Mouse (Mus musculus) embryonic facial prominence, embryonic 12.5 days (tissue): ENCODE data around the gene Gli1. TPM values are rescaled to one million over a fixed set of nuclear protein-coding genes. Genes with fewer than 3 reads are reported as not detected.

Source experiments
- ATAC-seq: fragments of 200-750 bp; cut with Nextera tagmentation; 2 replicates; pipeline ENCODE4 v1.8.0; 2017; ENCODE audit not compliant: insufficient number of reproducible peaks, insufficient read depth, low FRiP score, low TSS enrichment
- H3K27ac ChIP-seq: fragments of 300-500 bp; sonication (generic); 2 replicates; pipeline ENCODE4 v1.5.1; 2016; ENCODE audit warnings: mild to moderate bottlenecking
- H3K27me3 ChIP-seq: fragments of 300-500 bp; sonication (generic); 2 replicates; pipeline ENCODE4 v1.6.1; 2016; ENCODE audit warnings: mild to moderate bottlenecking, moderate library complexity
- H3K36me3 ChIP-seq: fragments of 300-500 bp; sonication (generic); 2 replicates; pipeline ENCODE4 v1.6.1; 2016; ENCODE audit warnings: mild to moderate bottlenecking
- H3K4me1 ChIP-seq: fragments of 300-500 bp; sonication (generic); 2 replicates; pipeline ENCODE4 v1.6.1; 2016
- H3K4me2 ChIP-seq: fragments of 300-500 bp; sonication (generic); replicated peaks from 2 replicates; pipeline ENCODE4 v1.6.1; 2016; ENCODE audit warnings: mild to moderate bottlenecking, moderate library complexity
- H3K4me3 ChIP-seq: fragments of 300-500 bp; sonication (generic); 2 replicates; pipeline ENCODE4 v1.5.1; 2016; ENCODE audit warnings: mild to moderate bottlenecking
- H3K9ac ChIP-seq: fragments of 300-500 bp; sonication (generic); 2 replicates; pipeline ENCODE4 v1.6.1; 2016; ENCODE audit warnings: mild to moderate bottlenecking, moderate library complexity
- H3K9me3 ChIP-seq: fragments of 300-500 bp; sonication (generic); 2 replicates; pipeline ENCODE4 v1.6.1; 2016; ENCODE audit warnings: mild to moderate bottlenecking, moderate library complexity
- WGBS: fragments of 180-500 bp; shearing (Covaris S2); methylation state at CpG from one replicate; pipeline ENCODE4 v1.1.7; 2016; 5-methylcytosine and 5-hydroxymethylcytosine counted together
- polyA plus RNA-seq: library from polyadenylated mRNA; unstranded; fragments of >200 nt; fragmentation: Nextera tagmentation; extraction: Ambion mirVana; gene quantifications from 2 replicates; pipeline ENCODE4 v1.2.1, GENCODE M21; 2016

The Gli1 gene
- polyA plus RNA-seq, 1 experiment from 2014 or later: 15.5 TPM

- Histone ChIP-seq H3K27ac (no peak overlapping the region), H3K9ac (no peak overlapping the region), H3K4me1 (peaks cover 10% of the 10 kb centered on the region), H3K9me3 (no peaks in the 10 kb centered on the region), H3K36me3 (peaks cover 88% of the 10 kb centered on the region), H3K27me3 (no peaks in the 10 kb centered on the region), H3K4me3 (no peak overlapping the region), H3K4me2 (no peak overlapping the region)
- 91% methylated on average over 15 of the region's 16 CpGs for WGBS
- ATAC-seq: no peak
These were observed 44.5 kb downstream of the Gli1 start for GRCm38 (mm10) chr10:127297015-127297871.

DNA sequence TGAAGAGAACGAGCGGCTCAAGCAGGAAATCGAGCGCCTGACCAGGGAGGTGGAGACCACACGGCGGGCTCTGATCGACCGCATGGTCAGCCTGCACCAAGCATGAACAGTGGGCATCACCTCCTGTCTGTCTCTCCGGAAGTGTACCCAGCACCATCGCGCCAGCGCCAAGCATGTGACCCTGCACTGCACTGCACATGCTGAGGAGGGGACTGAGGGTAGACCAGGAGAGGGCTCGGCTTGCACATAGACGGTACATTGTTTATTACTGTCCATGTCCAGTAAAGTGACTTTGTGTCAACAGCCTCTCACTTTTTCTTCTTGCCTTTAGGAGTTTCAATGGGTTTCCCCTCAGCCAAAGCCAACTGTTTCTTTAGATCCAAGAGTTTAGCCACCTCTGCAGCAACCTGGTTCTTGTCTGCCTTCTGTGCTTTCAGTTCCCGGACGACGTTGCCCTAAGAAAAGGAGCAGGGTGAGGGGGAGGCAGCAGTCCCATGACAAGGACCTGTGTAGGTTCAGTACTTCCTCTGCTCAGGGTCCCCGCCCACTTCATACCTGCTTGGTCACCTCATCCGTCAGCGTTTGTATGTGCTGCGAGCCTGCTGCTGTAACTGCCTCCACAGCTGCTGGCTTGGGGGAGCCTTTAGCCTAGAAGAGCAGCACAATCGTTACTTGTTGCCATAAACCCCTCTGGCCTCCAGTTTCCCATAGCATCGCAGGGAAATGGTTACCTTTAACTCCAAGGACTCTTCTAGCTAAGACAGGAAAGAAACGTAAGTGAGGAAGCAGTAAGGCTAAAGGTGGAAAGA, 45.6 kb downstream of the Gli1 start:
- no peak overlapping the region for H3K9ac ChIP-seq
- no peak for ATAC-seq
- H3K27me3 ChIP-seq: no peaks in the 10 kb centered on the region
- H3K4me3 ChIP-seq: no peak overlapping the region
- 91% methylated on average over 24 of the region's 24 CpGs for WGBS
- peaks cover 20% of the 10 kb centered on the region for H3K4me1 ChIP-seq
- no peak overlapping the region for H3K27ac ChIP-seq
- no peak overlapping the region for H3K4me2 ChIP-seq
- H3K36me3 ChIP-seq: peaks cover 77% of the 10 kb centered on the region
- no peaks in the 10 kb centered on the region for H3K9me3 ChIP-seq

DNA sequence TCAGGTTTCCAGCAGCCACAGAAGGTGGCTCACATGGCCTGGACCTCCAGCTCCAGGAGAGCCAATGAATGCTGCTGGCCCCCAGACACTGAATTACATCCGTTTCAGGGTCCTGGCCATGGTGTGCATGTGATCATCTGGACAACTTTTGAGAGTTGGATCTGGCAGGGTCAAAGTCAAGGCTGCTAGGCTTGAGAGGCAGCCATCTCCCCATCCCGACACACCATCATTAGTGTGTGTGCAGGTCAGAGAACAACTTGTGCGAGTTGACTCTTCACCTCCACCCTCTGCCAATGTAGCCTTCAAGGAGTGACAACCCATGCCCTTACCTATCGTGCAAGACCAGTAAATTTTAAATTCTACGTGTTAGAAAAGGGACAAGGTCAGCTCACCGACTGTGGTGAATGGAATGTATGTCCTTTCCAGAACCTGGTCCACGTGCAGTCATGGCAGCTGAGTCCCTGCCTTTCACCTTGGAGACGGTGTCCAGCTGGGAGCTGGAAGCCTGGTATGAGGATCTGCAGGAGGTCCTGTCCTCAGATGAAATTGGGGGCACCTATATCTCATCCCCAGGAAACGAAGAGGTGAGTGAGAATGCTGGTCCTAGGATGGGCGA, 46.8 kb downstream of the Gli1 start:
- WGBS: 91% methylated on average over 10 of the region's 10 CpGs
- no peak for ATAC-seq
- H3K9ac ChIP-seq: no peak overlapping the region
- no peak overlapping the region for H3K27ac ChIP-seq
- no peaks in the 10 kb centered on the region for H3K27me3 ChIP-seq
- H3K36me3 ChIP-seq: peaks cover 67% of the 10 kb centered on the region
- no peak overlapping the region for H3K4me2 ChIP-seq
- peaks cover 21% of the 10 kb centered on the region for H3K4me1 ChIP-seq
- H3K4me3 ChIP-seq: no peak overlapping the region
- H3K9me3 ChIP-seq: no peaks in the 10 kb centered on the region

DNA sequence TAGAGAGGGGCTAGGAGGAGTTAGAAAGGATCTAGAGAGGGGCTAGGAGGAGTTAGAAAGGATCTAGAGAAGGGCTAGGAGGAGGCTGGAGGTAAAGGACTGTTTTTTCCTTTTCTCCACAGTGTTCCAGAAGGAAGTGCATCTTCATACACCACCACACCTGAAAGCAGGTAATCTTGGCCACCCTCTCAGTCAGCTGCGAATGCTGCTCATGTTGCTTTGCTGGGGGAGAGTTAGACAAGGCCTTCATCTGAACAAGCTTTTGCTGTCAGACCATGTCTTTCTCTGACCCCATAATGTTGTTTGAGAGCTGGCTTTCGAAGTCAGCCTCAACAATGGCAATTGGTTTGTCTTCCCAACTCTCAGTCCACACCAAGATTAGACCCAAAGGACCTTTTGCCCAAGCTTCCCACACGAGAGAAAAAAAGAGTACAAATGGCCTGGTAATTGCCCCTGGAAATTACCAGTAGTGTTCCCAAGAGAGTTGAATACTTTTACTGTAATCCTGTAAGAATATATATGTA, 48.1 kb downstream of the Gli1 start:
- Histone ChIP-seq H3K4me3 (no peak overlapping the region), H3K27ac (no peak overlapping the region), H3K27me3 (no peaks in the 10 kb centered on the region), H3K4me2 (no peak overlapping the region), H3K4me1 (peaks cover 28% of the 10 kb centered on the region), H3K36me3 (peaks cover 54% of the 10 kb centered on the region), H3K9me3 (no peaks in the 10 kb centered on the region), H3K9ac (no peak overlapping the region)
- no peak for ATAC-seq
- WGBS: 81% methylated on average over 3 of the region's 3 CpGs

DNA sequence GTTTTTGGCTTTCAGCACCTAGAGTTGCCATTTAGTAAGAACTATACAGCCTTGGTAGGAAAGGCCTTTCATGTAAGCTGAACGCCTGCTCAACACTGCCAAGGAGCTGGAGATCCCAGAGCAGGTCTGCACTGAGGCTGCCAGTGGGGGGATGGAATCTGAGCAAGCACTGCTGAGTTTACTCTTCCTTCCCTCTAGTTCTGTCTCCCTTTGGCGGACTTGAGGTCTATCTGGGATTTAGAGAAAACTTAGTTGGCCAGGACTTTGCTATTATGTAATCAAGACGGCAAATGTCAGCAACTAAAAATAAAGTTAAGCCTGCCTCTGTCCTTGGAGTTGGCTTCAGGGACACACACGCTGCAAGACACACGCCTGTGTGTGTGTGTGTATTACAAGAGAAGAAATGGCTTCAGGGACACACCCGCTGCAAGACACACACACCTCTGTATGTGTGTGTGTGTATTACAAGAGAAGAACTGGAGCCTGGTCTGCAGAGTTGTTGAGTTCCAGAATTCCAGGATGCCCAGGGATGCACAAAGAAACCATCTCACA, 48.7 kb downstream of the Gli1 start:
- H3K27ac ChIP-seq: no peak overlapping the region
- H3K27me3 ChIP-seq: no peaks in the 10 kb centered on the region
- 86% methylated on average over 6 of the region's 6 CpGs for WGBS
- H3K9ac ChIP-seq: peak overlapping the region; percentile 7; the same call in 1 of the 2 replicates
- no peak for ATAC-seq
- H3K9me3 ChIP-seq: no peaks in the 10 kb centered on the region
- no peak overlapping the region for H3K4me3 ChIP-seq
- H3K36me3 ChIP-seq: peaks cover 53% of the 10 kb centered on the region
- peaks cover 28% of the 10 kb centered on the region for H3K4me1 ChIP-seq
- H3K4me2 ChIP-seq: no peak overlapping the region

DNA sequence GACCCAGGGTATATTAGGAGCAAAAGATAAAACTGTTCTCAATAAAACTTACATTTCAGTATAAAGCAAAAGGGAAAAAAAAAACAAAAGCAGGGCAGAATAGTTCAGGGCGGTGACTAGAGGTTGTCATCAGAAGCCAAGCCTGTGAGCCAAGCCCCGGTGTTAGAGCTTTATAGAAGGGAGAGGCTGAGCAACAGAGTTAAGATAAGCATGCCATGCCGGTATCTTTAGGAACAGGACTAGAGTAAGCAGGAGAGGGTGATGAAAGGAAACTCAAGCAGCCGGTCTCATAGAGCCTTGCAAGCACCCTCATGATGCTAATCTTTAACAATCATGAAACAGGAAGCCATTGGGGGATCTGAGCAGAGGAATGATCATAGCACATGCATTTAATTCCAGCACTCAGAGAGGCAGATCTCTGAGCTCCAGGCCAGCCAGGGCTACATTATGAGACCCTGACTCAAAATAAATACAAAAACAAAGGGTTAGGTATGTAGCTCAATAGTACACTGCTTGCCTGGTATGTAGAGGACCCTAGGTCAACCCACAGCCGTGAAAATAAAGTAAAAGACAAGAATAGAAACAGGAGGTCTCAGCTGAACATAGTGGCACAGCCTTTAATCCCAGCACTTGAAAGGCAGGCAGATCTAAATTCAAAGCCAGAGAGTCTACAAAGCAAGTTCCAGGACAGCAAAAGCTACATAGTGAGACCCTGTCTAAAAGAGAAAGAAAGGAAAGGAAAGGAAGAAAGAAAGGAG, 49.7 kb downstream of the Gli1 start:
- H3K4me2 ChIP-seq: peak overlapping the region; percentile 91
- no peaks in the 10 kb centered on the region for H3K9me3 ChIP-seq
- peaks cover 37% of the 10 kb centered on the region for H3K4me1 ChIP-seq
- H3K27ac ChIP-seq: no peak overlapping the region; the same call in 1 of the 2 replicates
- H3K9ac ChIP-seq: peak overlapping the region; percentile 46; the same call in 1 of the 2 replicates
- H3K27me3 ChIP-seq: no peaks in the 10 kb centered on the region
- WGBS: 54% methylated on average over 5 of the region's 5 CpGs
- peak overlapping the region; percentile 63 for H3K4me3 ChIP-seq
- ATAC-seq: no peak
- peaks cover 45% of the 10 kb centered on the region for H3K36me3 ChIP-seq

DNA sequence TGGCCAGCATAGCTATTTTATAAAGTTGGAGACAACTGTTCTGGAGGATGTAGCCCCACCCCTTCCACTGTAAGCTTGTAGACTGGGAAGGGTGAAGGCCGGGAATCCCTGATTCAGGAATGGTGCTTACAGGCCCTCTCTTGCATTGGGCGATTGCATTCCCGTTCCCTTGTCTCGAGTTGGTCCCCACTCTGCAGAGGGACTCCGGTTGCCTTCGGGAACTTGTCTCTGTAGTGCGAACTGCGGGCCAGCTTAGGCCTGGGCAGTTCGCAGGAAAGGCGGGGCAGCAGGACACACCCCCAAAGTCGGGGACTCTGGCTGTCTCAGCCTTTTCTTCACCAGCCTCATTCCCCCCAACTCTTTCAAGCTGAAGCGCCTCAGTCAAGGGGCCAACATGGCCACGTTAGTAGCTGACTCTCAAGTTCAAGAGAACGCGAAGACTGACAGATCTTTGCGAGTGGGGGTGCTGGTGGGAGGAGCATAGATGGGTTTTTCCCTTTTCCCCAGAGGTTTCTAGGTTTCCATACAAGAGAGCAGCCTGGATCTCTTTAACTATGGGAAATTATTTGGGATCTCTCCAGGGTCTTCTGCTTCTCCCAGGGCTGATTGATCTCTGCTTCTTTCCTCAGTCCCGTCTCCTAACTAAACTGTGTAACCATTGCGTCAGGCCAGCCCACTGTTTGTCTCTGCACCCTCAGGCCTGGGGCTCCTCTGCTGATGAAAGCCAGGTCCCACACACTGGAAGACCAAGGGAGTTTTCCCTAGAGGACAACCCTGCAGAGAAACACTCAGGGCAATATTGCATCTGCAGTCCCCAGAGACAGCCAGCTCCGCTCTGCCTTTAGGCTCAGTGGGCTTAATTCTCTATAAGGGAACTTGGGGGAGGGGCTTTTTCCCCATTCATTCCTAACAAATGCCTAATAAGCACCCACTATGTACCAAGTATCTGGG, 50.6 kb downstream of the Gli1 start:
- peaks cover 45% of the 10 kb centered on the region for H3K4me1 ChIP-seq
- no peaks in the 10 kb centered on the region for H3K27me3 ChIP-seq

DNA sequence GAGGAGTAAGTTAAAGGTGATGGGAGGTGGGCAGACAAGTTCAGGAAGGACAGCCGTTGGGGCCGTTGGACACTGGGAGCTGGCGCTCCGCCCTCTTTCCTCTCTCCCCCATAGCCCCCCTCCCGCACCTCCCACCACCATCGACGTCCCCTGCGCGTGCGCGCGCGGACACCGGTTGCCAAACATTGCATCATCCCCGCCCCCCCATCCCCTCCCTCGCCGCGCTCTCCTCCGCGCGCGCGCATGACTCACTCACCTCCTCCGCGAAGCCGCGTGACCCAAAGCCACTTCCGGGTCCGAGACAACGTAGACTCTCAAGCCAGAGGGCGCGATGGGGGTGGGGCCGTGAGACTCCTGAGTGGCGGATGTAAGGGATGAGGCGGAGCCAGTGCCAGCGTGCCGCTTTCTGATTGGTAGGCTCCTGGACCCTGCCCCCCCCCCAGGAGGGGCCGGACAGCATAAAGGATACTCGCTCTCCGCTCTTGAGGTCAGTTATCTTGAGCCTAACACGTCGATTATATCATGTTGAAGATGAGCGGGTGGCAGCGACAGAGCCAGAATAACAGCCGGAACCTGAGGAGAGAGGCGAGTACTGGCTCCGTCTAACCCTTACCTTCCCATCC, 51.4 kb downstream of the Gli1 start:
- under 1% methylated on average over 34 of the region's 47 CpGs for WGBS
- peaks cover 45% of the 10 kb centered on the region for H3K36me3 ChIP-seq
- H3K4me1 ChIP-seq: peaks cover 53% of the 10 kb centered on the region

More for the DNA sequence above, 50.6 kb downstream of the Gli1 start:
- ATAC-seq: peak; percentile 30
- Histone ChIP-seq H3K9me3 (no peaks in the 10 kb centered on the region), H3K27ac (peak overlapping the region; percentile 99), H3K4me3 (peak overlapping the region; percentile 63), H3K9ac (peak overlapping the region; percentile 46), H3K36me3 (peaks cover 45% of the 10 kb centered on the region), H3K4me2 (peak overlapping the region; percentile 91)
- 3% methylated on average over 19 of the region's 19 CpGs for WGBS

DNA sequence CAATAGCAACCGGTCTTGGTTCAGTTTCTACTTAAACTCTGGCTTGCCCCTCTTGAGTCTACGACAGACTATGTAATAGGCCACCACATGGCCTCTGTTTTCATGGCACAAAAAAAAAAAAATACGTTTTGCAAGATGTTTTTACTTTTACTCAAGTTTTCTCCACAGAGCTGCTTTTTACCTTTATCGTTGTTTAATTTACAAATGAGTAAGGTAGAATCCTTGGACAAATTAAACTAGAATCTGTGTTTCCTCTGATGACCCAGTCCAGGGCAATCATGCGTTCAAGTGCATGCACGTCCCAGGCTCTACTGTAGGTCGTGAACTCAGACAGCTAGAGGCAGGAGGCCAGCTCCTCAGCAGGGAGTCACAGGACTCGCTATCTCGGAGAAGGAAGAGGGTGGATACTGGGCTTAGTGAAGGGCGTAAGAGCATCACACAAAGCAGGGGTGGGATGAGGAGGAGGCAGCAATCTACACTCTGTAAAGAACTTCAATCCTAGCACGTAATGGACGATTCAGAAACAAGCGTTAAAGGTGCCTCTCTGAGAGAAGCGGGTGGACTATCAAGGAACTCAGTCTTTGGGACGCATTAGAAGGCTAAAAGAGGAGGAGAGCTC, 52.1 kb downstream of the Gli1 start:
- Histone ChIP-seq H3K4me2 (peak overlapping the region; percentile 91), H3K27me3 (no peaks in the 10 kb centered on the region), H3K4me1 (peaks cover 60% of the 10 kb centered on the region), H3K9me3 (no peaks in the 10 kb centered on the region), H3K9ac (peak overlapping the region; percentile 46), H3K27ac (peak overlapping the region; percentile 99), H3K4me3 (peak overlapping the region; percentile 63), H3K36me3 (peaks cover 45% of the 10 kb centered on the region)
- WGBS: 2% methylated on average over 15 of the region's 15 CpGs
- ATAC-seq: no peak

More for the DNA sequence above, 51.4 kb downstream of the Gli1 start:
- Histone ChIP-seq H3K27ac (peak overlapping the region; percentile 99), H3K4me3 (peak overlapping the region; percentile 63), H3K4me2 (peak overlapping the region; percentile 91), H3K27me3 (no peaks in the 10 kb centered on the region), H3K9me3 (no peaks in the 10 kb centered on the region), H3K9ac (peak overlapping the region; percentile 46)
- ATAC-seq: peak; percentile 89
